Mouse (Mus musculus) fibroblast of lung, adult 2 months (primary cell): Measurements from ENCODE around the gene Gm5965.
"Not testable (repeated sequence)": the region's sequence is repeated elsewhere in the genome, so short reads cannot be mapped to it uniquely, and the experiment has no call there.

ENCODE experiments used
- DNase-seq: peaks from one replicate; pipeline ENCODE4 v3.0.0-alpha.2; 2011; ENCODE audit warnings: low read depth

Gene Gm5965

DNA sequence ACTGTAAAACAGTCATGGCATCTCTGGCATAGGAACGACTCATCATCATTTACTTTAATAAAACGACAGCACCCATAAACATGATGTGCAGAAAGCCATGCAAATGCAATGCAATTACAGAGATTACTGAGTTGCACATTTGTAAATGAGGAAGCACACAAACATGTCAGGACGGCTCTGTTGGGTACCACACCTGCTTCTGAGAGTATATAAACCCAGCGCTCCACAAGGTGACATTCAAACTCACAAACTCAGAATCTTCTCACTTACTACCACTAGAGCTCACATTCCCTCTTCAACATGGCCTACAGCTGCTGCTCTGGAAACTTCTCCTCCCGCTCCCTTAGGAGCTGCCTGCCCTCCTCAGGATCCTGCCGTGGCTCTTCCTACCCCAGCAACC lies at the start of gene Gm5965:
Gm5965 (plus strand) TSS at position 301 of the 400 bp plus-strand sequence.
- no peak for DNase-seq

- DNase-seq: no peak
Observed at GRCm38 (mm10) chr16:88728812-88729275, 48.9 kb upstream of the Gm5965 start, which contains the start of gene Krtap13-1. TSS of gene Krtap13-1 (plus strand) at chr16:88728862.

DNA sequence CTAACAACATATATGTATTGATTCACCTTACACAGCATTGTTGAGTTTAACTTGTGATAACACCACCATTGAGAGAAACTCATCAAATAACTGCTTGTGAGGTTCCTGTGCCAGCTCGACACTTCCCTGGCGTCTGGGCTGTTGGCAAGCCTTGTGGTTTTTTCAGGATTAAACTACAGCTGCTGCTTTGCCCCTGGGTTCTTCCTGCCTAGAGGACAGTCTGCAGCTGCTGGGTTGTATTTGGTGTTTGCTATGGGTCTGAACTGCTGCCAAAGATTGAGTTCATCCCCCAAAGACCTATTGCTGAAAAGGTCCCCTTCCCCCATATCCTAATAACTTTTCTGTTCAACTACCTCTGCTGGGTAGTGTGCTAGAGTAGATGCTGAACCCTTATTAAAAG lies 42.3 kb upstream of the Gm5965 start:
- no peak for DNase-seq

DNA sequence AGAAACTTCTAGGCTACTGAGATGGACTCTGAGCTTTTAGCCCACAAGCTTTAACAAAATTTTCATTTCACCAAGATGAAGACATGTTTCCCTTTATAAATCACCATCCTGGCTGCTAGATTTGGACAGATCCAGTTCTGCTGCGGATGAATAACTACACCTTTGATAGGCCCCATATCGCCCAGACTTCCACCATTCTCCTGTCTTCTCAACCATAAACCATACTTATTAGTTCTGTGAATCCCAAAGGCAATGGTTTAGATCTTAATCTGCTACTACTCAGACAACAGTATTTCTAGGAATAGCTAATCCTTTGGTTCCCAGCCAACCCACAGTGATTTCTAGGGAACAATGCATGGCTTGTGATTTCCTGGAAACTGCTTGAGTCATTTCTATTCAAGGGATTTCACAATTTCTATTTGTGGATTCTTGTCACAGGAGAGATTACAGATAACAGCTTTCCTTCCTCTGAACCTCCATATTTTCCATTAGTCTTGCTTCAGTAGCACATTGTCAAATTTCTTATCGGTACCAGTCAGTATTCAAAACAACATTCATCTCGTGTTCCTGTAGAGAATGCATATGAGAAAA lies 32.9 kb upstream of the Gm5965 start:
- no peak for DNase-seq

DNA sequence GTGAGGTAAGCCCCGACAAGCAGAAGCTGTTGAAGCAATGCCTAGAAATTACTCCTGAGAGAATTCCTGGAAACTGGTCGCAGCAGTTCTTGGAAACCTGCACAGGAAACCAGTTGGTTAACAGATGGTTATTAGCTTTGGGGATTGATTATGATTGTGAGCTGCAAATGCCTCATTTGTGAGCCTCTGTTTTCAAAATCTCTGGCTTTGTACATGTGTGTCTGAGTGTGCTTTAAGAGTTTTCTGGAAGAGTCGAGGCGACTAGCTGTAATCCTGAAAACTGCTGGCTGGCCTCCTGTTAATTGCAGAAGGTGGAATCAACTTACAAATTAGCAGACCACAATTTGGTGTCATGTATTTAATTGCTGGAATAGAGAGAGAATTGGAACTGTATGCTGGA lies 29.8 kb upstream of the Gm5965 start:
- no peak for DNase-seq

DNA sequence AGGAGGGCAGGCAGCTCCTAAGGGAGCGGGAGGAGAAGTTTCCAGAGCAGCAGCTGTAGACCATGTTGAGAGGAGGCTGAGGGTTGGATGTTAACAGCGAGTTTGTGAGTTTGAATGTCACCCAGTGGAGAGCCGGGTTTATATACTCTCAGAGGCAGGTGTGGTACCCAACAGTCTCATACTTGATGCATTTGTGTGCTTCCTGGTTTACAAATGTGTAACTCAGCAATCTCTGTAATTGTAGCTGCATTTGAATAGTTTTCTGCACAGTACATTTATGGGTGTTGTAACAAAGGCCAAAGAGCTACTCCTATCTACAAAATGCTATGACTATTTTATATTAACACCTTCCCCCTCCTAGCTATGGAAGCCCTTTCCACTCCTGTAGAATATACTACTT lies 26.2 kb upstream of the Gm5965 start, which contains the start of gene Krtap13:
Krtap13 (minus strand) TSS at position 101 of the 400 bp plus-strand sequence.
- DNase-seq: not testable (repeated sequence)

DNA sequence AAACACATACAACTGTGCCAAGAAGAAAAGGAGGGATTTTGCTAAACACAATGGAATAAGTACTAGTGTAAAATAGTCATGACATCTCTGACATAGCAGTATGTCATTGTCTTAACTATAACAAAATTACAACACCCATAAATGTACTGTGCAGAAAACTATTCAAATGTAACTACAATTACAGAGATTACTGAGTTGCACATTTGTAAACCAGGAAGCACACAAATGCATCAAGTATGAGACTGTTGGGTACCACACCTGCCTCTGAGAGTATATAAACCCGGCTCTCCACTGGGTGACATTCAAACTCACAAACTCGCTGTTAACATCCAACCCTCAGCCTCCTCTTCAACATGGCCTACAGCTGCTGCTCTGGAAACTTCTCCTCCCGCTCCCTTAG lies 19.1 kb upstream of the Gm5965 start, which contains the start of gene 2310034C09Rik:
2310034C09Rik (plus strand) TSS at position 301 of the 400 bp plus-strand sequence.
- not testable (repeated sequence) for DNase-seq

DNA sequence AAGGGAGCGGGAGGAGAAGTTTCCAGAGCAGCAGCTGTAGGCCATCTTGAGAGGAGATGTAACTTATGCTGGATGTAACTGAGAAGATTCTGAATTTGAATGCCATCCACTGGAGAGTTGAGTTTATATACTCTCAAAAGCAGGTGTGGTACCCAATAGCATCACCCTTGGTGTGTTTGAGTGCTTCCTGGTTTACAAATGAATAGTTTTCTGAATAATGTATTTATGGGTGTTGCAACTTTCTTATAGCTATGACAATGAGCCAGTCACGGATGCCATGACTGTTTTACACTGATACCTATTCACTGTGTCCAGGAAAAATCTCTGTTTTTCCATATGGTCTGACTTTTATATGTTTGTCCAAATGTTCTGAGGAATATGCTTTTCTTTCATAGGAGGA lies 3.6 kb upstream of the Gm5965 start, which contains the start of gene 2310057N15Rik:
2310057N15Rik (minus strand) TSS at position 101 of the 400 bp plus-strand sequence.
- DNase-seq: no peak

GRCm38 (mm10) chr16:88786786-88787185 lies 9.1 kb downstream of the Gm5965 start:
- no peak for DNase-seq

GRCm38 (mm10) chr16:88811827-88812226 lies 34.1 kb downstream of the Gm5965 start, which contains the start of gene Gm20741:
TSS of gene Gm20741 (minus strand) at chr16:88812220.
- no peak for DNase-seq

DNA sequence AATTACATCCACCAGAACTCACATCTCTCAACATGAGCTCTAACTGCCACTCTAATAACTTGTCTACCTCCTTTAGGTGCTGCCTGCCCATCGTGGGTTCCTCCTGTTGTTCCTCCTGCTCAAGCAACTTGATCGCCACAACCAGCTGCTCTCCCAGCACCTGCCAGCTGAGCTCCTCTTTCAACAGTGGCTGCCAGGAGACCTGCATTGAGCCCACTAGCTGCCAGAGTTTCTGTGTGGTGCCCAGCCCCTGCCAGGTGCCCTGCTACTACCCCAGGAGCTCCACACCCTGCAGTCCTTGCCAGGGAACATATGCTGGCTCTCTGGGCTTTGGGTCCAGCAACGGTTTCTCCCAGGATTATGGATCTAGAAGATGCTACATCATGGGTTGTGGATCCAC lies 42.4 kb downstream of the Gm5965 start, which contains the start of gene Krtap15:
Krtap15 (plus strand) TSS at position 150 of the 400 bp plus-strand sequence.
- DNase-seq: no peak

- DNase-seq: no peak
Observed at GRCm38 (mm10) chr16:88823736-88824135, 46.0 kb downstream of the Gm5965 start.

GRCm38 (mm10) chr16:88826095-88826652 lies 48.5 kb downstream of the Gm5965 start, which contains the start of gene Krtap14:
TSS of gene Krtap14 (minus strand) at chr16:88826145.
- DNase-seq: no peak

DNA sequence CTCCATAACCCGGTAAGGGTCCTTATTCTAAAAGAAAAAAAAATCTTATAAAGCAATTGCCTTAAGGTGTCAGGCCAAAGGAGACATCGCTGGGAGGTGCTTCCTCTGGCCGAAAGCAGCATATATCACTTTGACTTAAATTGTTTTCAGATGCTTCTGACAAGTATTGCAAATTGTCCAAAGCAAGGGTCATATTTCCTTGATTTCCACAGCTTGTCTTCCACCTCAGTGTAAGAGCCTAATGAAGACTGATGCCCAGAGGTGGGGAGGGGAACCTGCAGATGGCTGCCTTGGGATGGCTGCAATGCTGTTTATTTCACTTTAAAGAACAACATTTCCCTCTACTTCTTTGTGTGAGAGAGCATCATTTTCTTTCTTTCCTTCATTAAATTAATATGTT lies 49.3 kb downstream of the Gm5965 start:
- DNase-seq: no peak
